Mouse (Mus musculus) midbrain, embryonic 12.5 days (tissue): ENCODE measurements around the gene Arl11. TPM values are rescaled to one million over a fixed set of nuclear protein-coding genes. Genes with fewer than 3 reads are reported as not detected.
"Not testable (repeated sequence)": the region's sequence is repeated elsewhere in the genome, so short reads cannot be mapped to it uniquely, and the experiment has no call there.

Source experiments
- ATAC-seq: fragments of 200-750 bp; cut with Nextera tagmentation; 2 replicates; pipeline ENCODE4 v1.8.0; 2017; ENCODE audit warnings: low read depth, moderate TSS enrichment, moderate library complexity; ENCODE audit not compliant: low FRiP score
- H3K27ac ChIP-seq: fragments of 300-500 bp; sonication (generic); replicated peaks from 2 replicates; pipeline ENCODE4 v1.5.1; 2016; ENCODE audit warnings: mild to moderate bottlenecking
- H3K27me3 ChIP-seq: fragments of 300-500 bp; sonication (generic); 2 replicates; pipeline ENCODE4 v1.6.1; 2016; ENCODE audit warnings: mild to moderate bottlenecking
- H3K36me3 ChIP-seq: fragments of 300-500 bp; sonication (generic); 2 replicates; pipeline ENCODE4 v1.6.1; 2016
- H3K4me1 ChIP-seq: fragments of 300-500 bp; sonication (generic); 2 replicates; pipeline ENCODE4 v1.6.1; 2016
- H3K4me2 ChIP-seq: fragments of 300-500 bp; sonication (generic); replicated peaks from 2 replicates; pipeline ENCODE4 v1.6.1; 2016; ENCODE audit warnings: mild to moderate bottlenecking, moderate library complexity
- H3K4me3 ChIP-seq: fragments of 300-500 bp; sonication (generic); 2 replicates; pipeline ENCODE4 v1.5.1; 2016; ENCODE audit warnings: mild to moderate bottlenecking
- H3K9ac ChIP-seq: fragments of 300-500 bp; sonication (generic); replicated peaks from 2 replicates; pipeline ENCODE4 v1.6.1; 2016; ENCODE audit warnings: mild to moderate bottlenecking, moderate library complexity
- H3K9me3 ChIP-seq: fragments of 300-500 bp; sonication (generic); 2 replicates; pipeline ENCODE4 v1.6.1; 2016; ENCODE audit warnings: mild to moderate bottlenecking
- WGBS: fragments of 180-500 bp; shearing (Covaris S2); methylation state at CpG from one replicate; pipeline ENCODE4 v1.1.7; 2016; 5-methylcytosine and 5-hydroxymethylcytosine counted together
- polyA plus RNA-seq: library from polyadenylated mRNA; unstranded; fragments of >200 nt; fragmentation: Nextera tagmentation; extraction: Ambion mirVana; gene quantifications from 2 replicates; pipeline ENCODE4 v1.2.1, GENCODE M21; 2016

Arl11 gene
- polyA plus RNA-seq, 1 experiment from 2014 or later = 0.19 TPM

DNA sequence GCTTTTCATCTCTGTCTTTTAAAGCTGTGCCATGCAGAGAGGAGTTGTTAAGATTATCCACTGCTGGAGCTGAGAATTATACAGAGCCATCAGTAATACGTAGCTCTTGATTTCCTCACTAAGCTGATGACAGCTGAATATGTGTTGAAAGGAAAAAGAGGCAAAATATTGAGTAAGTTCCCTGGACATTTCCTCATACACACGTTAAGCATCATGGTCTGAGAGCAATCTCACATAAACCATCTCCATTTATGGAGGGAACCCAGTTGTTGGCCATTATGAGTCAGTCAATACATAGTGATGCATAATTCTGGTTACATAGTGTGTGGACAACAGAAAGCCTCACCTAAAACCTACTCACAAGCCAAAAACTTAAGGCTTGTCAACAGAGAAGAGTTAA lies 7.1 kb upstream of the Arl11 start:
- Histone ChIP-seq H3K4me1 (no peaks in the 10 kb centered on the region), H3K4me2 (no peak overlapping the region), H3K27ac (no peak overlapping the region), H3K9me3 (no peaks in the 10 kb centered on the region), H3K4me3 (no peak overlapping the region), H3K36me3 (no peaks in the 10 kb centered on the region), H3K27me3 (no peaks in the 10 kb centered on the region), H3K9ac (no peak overlapping the region)
- ATAC-seq = no peak
- WGBS = 75% methylated on average over 2 of the region's 2 CpGs

- 85% methylated on average over 4 of the region's 4 CpGs for WGBS
- Histone ChIP-seq H3K4me1 (no peaks in the 10 kb centered on the region), H3K4me2 (no peak overlapping the region), H3K27ac (no peak overlapping the region), H3K9me3 (no peaks in the 10 kb centered on the region), H3K36me3 (no peaks in the 10 kb centered on the region), H3K9ac (no peak overlapping the region), H3K4me3 (no peak overlapping the region), H3K27me3 (no peaks in the 10 kb centered on the region)
- no peak for ATAC-seq
Measured at GRCm38 (mm10) chr14:61303969-61304609, 5.5 kb upstream of the Arl11 start.

DNA sequence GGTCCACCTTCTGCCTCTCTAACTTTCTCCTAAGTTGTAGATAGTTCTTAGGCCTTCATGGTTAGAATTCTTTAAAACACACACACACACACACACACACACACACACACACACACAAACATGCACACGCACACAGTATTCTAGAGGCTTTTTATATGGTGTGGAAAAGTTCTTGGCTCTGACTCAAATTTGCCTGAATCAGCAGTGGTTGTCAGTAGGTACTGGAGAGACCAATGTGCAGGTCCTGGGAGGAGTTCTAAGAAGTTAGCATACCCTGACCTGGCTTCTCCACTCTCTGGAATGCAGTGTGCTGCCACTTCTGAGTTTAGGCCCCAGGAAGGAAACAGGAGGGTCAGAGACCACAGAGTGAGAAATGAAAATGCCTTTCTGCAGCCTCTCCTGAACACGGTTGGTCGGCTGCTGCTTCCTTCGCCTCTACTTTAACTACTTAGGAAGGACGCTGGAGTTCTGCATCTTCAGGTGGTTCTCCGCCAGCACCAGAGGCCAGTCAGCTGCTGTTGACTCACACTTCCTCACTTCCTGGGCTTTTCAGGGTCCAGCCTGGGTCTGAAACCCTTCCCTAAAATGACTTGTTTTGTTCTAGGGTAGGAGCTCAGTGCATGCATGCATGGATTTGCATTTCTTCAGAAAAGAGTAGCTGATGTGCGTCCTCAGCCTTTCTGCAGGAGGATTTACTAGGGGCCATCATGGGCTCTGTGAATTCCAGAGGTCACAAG lies 651 bp downstream of the Arl11 start:
- H3K4me3 ChIP-seq = no peak overlapping the region
- no peak overlapping the region for H3K27ac ChIP-seq
- no peaks in the 10 kb centered on the region for H3K36me3 ChIP-seq
- no peaks in the 10 kb centered on the region for H3K9me3 ChIP-seq
- WGBS = 74% methylated on average over 7 of the region's 7 CpGs
- no peaks in the 10 kb centered on the region for H3K4me1 ChIP-seq
- H3K9ac ChIP-seq = no peak overlapping the region
- ATAC-seq = no peak
- no peak overlapping the region for H3K4me2 ChIP-seq
- H3K27me3 ChIP-seq = no peaks in the 10 kb centered on the region

DNA sequence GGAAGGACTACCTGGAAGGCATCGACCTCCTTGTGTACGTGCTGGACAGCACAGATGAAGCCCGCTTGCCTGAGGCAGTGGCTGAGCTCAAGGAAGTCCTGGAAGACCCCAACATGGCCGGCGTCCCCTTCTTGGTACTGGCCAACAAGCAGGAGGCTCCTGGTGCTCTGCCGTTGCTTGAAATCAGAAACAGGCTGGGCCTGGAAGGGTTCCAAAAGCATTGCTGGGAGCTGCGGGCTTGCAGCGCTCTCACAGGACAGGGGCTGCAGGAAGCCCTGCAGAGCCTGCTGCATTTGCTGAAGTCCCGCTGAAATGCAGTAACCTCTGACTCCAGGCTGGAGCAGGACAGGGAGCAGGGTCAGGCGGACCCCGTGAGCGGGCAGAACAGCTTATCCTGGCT lies 1.4 kb downstream of the Arl11 start:
- Histone ChIP-seq H3K9me3 (no peaks in the 10 kb centered on the region), H3K27ac (no peak overlapping the region), H3K36me3 (no peaks in the 10 kb centered on the region), H3K4me1 (no peaks in the 10 kb centered on the region), H3K27me3 (no peaks in the 10 kb centered on the region), H3K9ac (no peak overlapping the region), H3K4me3 (no peak overlapping the region), H3K4me2 (no peak overlapping the region)
- WGBS = 70% methylated on average over 12 of the region's 12 CpGs
- no peak for ATAC-seq

DNA sequence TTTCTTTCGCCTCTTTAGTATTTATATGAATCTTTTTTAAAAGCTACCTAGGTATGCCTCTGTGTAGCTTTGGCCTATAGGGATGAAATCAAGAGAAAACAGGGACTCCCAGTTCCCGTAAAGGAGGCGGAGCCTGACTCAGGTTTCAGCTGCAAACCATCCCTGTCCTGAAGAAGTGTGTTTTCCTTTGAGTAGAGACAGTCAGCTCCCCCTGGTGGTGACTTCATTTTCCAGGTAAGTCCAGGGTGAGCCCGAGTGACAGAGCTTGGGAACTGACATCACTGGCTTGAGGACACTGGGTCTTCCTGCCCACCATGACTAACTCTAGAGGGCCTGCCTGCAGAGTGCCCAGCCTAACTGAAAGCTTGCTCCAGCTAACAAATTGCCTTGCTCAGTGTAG lies 7.3 kb downstream of the Arl11 start:
- H3K4me2 ChIP-seq = no peak overlapping the region
- H3K27ac ChIP-seq = no peak overlapping the region
- H3K4me3 ChIP-seq = no peak overlapping the region
- no peaks in the 10 kb centered on the region for H3K9me3 ChIP-seq
- H3K4me1 ChIP-seq = no peaks in the 10 kb centered on the region
- no peak for ATAC-seq
- WGBS = 32% methylated on average over 4 of the region's 4 CpGs
- H3K27me3 ChIP-seq = no peaks in the 10 kb centered on the region
- H3K36me3 ChIP-seq = no peaks in the 10 kb centered on the region
- H3K9ac ChIP-seq = no peak overlapping the region

- Histone ChIP-seq H3K36me3 (no peaks in the 10 kb centered on the region), H3K9me3 (0 out of 2 replicates have a peak, but pooled peaks cover 5% of the 10 kb centered on the region), H3K9ac (no peak overlapping the region), H3K27ac (no peak overlapping the region), H3K4me2 (no peak overlapping the region), H3K4me1 (no peaks in the 10 kb centered on the region), H3K27me3 (no peaks in the 10 kb centered on the region), H3K4me3 (no peak overlapping the region)
- WGBS = 93% methylated on average over 1 of the region's 1 CpGs
- no peak for ATAC-seq
Measured at GRCm38 (mm10) chr14:61320765-61321164, 11.2 kb downstream of the Arl11 start.

DNA sequence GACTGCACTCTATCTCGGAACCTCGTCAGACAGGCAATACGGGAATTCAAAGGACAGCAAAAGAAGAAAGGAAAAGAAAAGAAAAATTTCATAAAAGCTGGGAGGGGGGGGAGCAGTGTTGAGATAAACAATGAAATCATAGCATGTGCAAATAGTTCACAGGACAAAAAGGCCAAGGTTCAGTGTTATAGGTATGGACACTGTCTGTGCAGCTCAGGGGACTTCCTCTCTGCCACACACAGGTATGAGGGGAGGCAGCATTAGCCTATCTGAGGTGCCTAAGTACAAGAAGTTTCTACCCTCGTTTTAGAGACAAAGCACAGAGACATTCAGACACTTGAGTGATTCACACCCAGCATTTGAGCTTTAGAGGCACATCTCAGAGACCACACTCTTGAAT lies 11.6 kb downstream of the Arl11 start:
- ATAC-seq = no peak
- H3K4me1 ChIP-seq = no peaks in the 10 kb centered on the region
- WGBS = 89% methylated on average over 4 of the region's 4 CpGs
- H3K9me3 ChIP-seq = 0 out of 2 replicates have a peak, but pooled peaks cover 5% of the 10 kb centered on the region
- H3K27me3 ChIP-seq = no peaks in the 10 kb centered on the region
- no peak overlapping the region for H3K27ac ChIP-seq
- H3K9ac ChIP-seq = no peak overlapping the region
- H3K4me3 ChIP-seq = no peak overlapping the region
- H3K4me2 ChIP-seq = no peak overlapping the region
- no peaks in the 10 kb centered on the region for H3K36me3 ChIP-seq

DNA sequence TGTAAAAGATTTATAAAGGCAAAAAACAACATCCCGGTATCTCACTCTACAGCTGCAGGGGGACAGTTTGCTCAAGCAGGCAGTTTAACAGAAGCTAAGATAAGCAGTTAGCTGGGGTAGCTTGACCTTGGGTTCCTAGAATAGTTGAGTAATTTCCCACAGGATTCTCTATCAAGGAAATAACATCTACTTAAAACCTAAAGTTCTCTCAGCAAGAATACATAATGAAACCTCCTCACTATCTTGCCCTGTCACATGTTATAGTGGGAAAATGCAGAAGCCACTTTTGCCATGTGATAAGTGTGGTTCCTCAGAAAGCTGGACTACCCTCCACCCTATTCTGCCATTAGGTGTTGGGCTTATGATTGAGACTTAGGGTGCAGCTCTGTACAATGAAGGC lies 13.2 kb downstream of the Arl11 start:
- no peak overlapping the region for H3K4me3 ChIP-seq
- H3K4me2 ChIP-seq = no peak overlapping the region
- 100% methylated on average over 1 of the region's 1 CpGs for WGBS
- H3K27me3 ChIP-seq = no peaks in the 10 kb centered on the region
- no peak overlapping the region for H3K27ac ChIP-seq
- H3K36me3 ChIP-seq = no peaks in the 10 kb centered on the region
- ATAC-seq = no peak
- H3K9me3 ChIP-seq = 0 out of 2 replicates have a peak, but pooled peaks cover 5% of the 10 kb centered on the region
- H3K4me1 ChIP-seq = peaks cover 4% of the 10 kb centered on the region; the same call in 1 of the 2 replicates
- no peak overlapping the region for H3K9ac ChIP-seq

GRCm38 (mm10) chr14:61327007-61327406 lies 17.5 kb downstream of the Arl11 start:
- not testable (repeated sequence) for ATAC-seq, H3K9me3 ChIP-seq, H3K4me3 ChIP-seq, H3K36me3 ChIP-seq, H3K9ac ChIP-seq, H3K27ac ChIP-seq, H3K4me2 ChIP-seq, H3K27me3 ChIP-seq
- peaks cover 21% of the 10 kb centered on the region for H3K4me1 ChIP-seq
- WGBS = 18% methylated on average over 6 of the region's 6 CpGs

GRCm38 (mm10) chr14:61327618-61328450 lies 18.3 kb downstream of the Arl11 start:
- peak overlapping the region; percentile 60 for H3K27ac ChIP-seq

GRCm38 (mm10) chr14:61330591-61330990 lies 21.0 kb downstream of the Arl11 start:
- whole genome bisulfite sequencing = 72% methylated on average over 11 of the region's 11 CpGs
- H3K27ac ChIP-seq = peak overlapping the region; percentile 31; the same call in 1 of the 2 replicates
- ATAC-seq = no peak

More at GRCm38 (mm10) chr14:61327618-61328450, 18.3 kb downstream of the Arl11 start:
- ATAC-seq = peak; percentile 75
- Histone ChIP-seq H3K36me3 (no peaks in the 10 kb centered on the region), H3K4me3 (peak overlapping the region; percentile 27), H3K4me2 (peak overlapping the region; percentile 46), H3K9me3 (0 out of 2 replicates have a peak, but pooled peaks cover 4% of the 10 kb centered on the region), H3K27me3 (peaks cover 5% of the 10 kb centered on the region; the same call in 1 of the 2 replicates), H3K9ac (peak overlapping the region; percentile 39), H3K4me1 (peaks cover 21% of the 10 kb centered on the region)
- whole genome bisulfite sequencing = 36% methylated on average over 19 of the region's 19 CpGs

More at GRCm38 (mm10) chr14:61330591-61330990, 21.0 kb downstream of the Arl11 start:
- no peak overlapping the region for H3K4me2 ChIP-seq
- H3K27me3 ChIP-seq = peaks cover 5% of the 10 kb centered on the region; the same call in 1 of the 2 replicates
- no peaks in the 10 kb centered on the region for H3K36me3 ChIP-seq
- no peaks in the 10 kb centered on the region for H3K9me3 ChIP-seq
- no peak overlapping the region for H3K9ac ChIP-seq
- H3K4me3 ChIP-seq = no peak overlapping the region
- H3K4me1 ChIP-seq = peaks cover 21% of the 10 kb centered on the region
